Mouse (Mus musculus): ENCODE data around the gene Msh6.
"Not testable (repeated sequence)": the region's sequence is repeated elsewhere in the genome, so short reads cannot be mapped to it uniquely, and the experiment has no call there.

- not testable (repeated sequence) for TF ChIP-seq EP300, CTCF (IDR thresholded peaks at IDR 0.05; ENCODE audit: low read depth)
These were observed 4.8 kb downstream of the Msh6 start for GRCm38 (mm10) chr17:87979696-87980095.

Measured in liver, postnatal 0 days (tissue).